Mouse (Mus musculus) left cerebral cortex, adult 18-20 months (tissue): ENCODE measurements around the gene Hira. TPM values are rescaled to one million over a fixed set of nuclear protein-coding genes. Genes with fewer than 3 reads are reported as not detected.
"Not testable (repeated sequence)": the region's sequence is repeated elsewhere in the genome, so short reads cannot be mapped to it uniquely, and the experiment has no call there.

ENCODE experiments used
- DNase-seq, 2 experiments: peaks; one replicate each; pipeline ENCODE4 v3.0.0; 2021 to 2022; ENCODE audit warnings: low spot score in 2 of 2, mixed read lengths in 1 of 2
- total RNA-seq, 2 experiments: library from RNA; stranded (reverse); gene quantifications; 2 replicates each; pipeline ENCODE4 v1.2.3; 2021

Hira gene
- total RNA-seq, 2 experiments from 2014 or later, result 78.6 to 87.7 TPM

GRCm38 (mm10) chr16:18905648-18906047 is 28.8 kb downstream of the Hira start:
- DNase-seq, result no peak

GRCm38 (mm10) chr16:18916064-18916463 is 39.2 kb downstream of the Hira start:
- DNase-seq, result no peak

- DNase-seq, result no peak
Observed at GRCm38 (mm10) chr16:18921771-18922170, 44.9 kb downstream of the Hira start.

GRCm38 (mm10) chr16:18927963-18928362 is 51.1 kb downstream of the Hira start:
- no peak for DNase-seq

GRCm38 (mm10) chr16:18938321-18939082 is 61.7 kb downstream of the Hira start:
- no peak for DNase-seq

- DNase-seq, result no peak
Observed at GRCm38 (mm10) chr16:18943906-18944305, 67.1 kb downstream of the Hira start.

- no peak for DNase-seq
Observed at GRCm38 (mm10) chr16:18948941-18949340, 72.1 kb downstream of the Hira start.

GRCm38 (mm10) chr16:18950351-18950750 is 73.5 kb downstream of the Hira start:
- no peak for DNase-seq

GRCm38 (mm10) chr16:18952813-18953212 is 76.0 kb downstream of the Hira start:
- no peak for DNase-seq

- DNase-seq, result no peak
Observed at GRCm38 (mm10) chr16:18955070-18955469, 78.2 kb downstream of the Hira start.

- no peak for DNase-seq
Observed at GRCm38 (mm10) chr16:18963486-18963885, 86.6 kb downstream of the Hira start.

GRCm38 (mm10) chr16:18969420-18970128 is 92.7 kb downstream of the Hira start:
- no peak for DNase-seq

- no peak for DNase-seq
Observed at GRCm38 (mm10) chr16:18970837-18971236, 94.0 kb downstream of the Hira start.

- DNase-seq, result not testable (repeated sequence)
Observed at GRCm38 (mm10) chr16:18975665-18976064, 98.8 kb downstream of the Hira start.

- DNase-seq, result no peak
Observed at GRCm38 (mm10) chr16:18976315-18976714, 99.5 kb downstream of the Hira start.

GRCm38 (mm10) chr16:18986381-18986780 is 109.5 kb downstream of the Hira start:
- DNase-seq, result no peak

- no peak for DNase-seq
Observed at GRCm38 (mm10) chr16:18986860-18987259, 110.0 kb downstream of the Hira start.

GRCm38 (mm10) chr16:19002610-19003389 is 126.0 kb downstream of the Hira start:
- not testable (repeated sequence) for DNase-seq

GRCm38 (mm10) chr16:19003757-19004156 is 126.9 kb downstream of the Hira start:
- DNase-seq, result no peak

GRCm38 (mm10) chr16:19005298-19005697 is 128.5 kb downstream of the Hira start:
- DNase-seq, result no peak

GRCm38 (mm10) chr16:19006715-19007114 is 129.9 kb downstream of the Hira start:
- no peak for DNase-seq

- DNase-seq, result not testable (repeated sequence)
Observed at GRCm38 (mm10) chr16:19007186-19007591, 130.4 kb downstream of the Hira start.
